Mouse (Mus musculus): Measurements from ENCODE around the gene Cadps2.

DNA sequence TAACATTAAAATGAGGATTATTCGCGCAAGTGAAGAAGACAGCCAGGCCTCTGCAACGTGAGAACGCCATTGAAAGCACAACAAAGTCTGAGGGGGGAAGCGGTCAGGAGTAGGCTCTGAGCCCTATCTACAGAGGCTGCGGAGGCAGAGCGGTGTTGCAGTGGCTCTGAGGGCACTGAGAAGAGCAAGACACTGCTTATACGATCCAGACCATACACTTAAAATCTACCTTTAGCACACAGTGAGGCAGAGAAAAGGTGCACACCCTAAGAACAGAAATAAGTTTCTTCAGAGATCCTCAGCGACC lies 557.8 kb downstream of the Cadps2 start:
- TF ChIP-seq CTCF (IDR thresholded peaks at IDR 0.05; ENCODE audit: borderline replicate concordance, insufficient read depth, low read length) = no peak
- no peak for TF ChIP-seq POLR2A (IDR thresholded peaks at IDR 0.05; ENCODE audit: low read depth, low read length)
